Mouse (Mus musculus) lung, postnatal 10 days (tissue): ENCODE measurements around the gene 4930505A04Rik.
A peak's percentile ranks its signal among the peaks of the same experiment; 100 is the strongest.
"Not testable (repeated sequence)": the region's sequence is repeated elsewhere in the genome, so short reads cannot be mapped to it uniquely, and the experiment has no call there.

ENCODE experiments used
- DNase-seq: peaks from one replicate; pipeline ENCODE4 v3.0.0; 2021

4930505A04Rik gene

DNA sequence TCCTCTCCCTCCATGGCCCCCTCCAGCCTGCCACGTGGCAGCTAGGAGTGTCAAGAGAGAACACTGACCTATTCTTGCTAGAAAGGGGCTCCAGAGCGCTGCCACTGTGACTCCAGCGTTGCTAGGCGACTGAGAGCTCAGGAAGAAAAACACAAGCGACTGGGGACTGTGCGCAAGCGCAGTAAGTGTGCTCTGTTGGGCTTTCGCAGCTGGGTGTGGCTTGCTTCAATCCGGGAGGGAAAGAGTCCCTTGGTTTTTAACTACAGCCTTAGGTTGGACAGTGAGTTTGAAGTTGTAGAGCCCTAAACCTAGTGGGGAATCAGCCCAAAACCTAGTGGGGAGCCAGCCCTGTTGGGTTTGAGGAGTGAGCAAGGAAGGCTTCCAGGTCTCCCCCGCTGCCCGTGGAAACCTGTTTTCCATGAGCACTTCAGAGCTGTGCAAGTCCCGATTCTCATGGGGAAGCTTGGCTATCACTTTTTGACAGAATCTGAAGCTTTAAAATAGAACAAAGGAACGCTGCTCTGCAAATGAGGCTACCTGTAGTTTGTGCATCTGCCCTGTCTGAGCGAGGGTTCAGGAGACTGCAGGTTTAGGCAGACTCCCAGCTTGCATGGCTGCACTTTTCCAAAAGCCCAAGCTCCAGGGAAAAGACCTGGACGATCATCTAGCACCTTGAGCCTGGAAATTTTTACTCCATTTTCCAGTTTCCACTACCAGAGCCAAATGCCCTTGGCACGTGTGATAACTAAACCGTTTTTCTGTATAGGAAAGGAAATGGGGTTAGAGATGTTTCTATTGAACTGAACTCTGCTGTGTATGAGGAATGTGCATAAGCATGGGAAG is at the start of gene 4930505A04Rik:
TSS of gene 4930505A04Rik (minus strand) at position 77 of the 843 bp plus-strand sequence.
- peak; percentile 94 for DNase-seq

DNA sequence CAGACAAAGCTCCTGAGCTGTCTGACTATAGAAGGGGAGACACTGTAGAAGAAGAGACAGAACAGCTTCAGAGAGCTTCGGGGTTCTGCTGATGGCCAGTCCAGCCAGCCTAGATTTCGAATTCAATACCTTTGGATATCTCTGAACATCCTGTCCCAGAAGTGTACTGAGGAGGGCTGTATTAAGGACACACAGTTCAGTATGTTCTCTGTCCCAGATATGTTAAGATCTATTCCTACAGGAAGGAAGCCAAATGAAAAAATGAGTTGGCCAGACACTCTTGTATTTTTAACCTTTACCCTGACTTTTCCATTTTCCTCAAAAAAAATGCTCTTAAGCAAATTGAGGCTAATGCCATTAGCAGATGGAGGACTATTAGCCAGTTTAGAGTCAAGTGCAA is 45.5 kb upstream of the 4930505A04Rik start:
- peak; percentile 7 for DNase-seq

DNA sequence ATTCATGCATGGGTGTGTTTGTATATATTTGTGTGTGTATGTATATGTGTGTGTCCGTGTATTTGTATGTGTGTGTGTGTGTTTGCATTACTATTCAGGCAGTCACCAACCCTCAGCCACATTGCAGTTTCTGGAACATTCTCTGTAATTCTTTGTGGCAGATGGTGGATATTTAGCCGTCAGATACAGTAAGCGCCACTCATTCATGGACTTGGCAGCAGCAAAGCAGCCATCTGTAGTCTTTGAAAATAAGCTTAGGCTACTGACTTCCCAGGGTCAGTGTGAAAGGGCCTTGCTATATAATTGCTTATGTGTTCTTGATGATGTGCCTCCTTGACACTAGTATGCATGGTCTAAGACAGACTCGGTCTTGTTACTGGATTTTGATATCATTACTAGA is 36.6 kb upstream of the 4930505A04Rik start:
- DNase-seq: no peak

DNA sequence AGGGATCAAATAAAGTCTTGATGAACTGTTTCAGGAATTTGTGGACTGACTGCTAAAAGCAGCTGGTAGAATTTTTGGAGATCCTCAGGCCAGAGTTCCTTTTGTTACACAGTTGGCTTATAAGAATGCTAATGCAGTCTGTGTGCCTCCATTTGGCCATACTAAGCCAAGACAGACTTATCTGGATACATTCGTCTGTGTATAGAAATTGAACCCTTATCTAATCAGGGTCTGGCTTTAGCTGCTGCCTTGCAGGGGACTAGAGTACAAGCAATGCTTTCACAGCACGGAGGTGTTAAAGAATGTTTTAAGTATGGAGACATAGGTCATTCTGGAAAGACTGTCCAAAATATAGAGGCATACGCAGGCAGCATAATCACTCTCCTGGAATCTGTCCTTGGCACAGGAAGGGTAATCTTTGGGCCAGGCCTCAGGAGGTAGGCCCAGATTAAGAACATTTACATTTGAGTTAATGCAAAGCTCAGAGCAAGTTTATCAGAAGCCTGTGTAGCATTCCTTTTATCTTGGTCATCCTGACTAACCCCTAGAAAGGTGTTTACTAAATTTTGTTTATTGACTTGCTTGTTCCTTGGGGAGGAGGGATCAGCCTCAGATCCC is 27.2 kb upstream of the 4930505A04Rik start:
- no peak for DNase-seq

DNA sequence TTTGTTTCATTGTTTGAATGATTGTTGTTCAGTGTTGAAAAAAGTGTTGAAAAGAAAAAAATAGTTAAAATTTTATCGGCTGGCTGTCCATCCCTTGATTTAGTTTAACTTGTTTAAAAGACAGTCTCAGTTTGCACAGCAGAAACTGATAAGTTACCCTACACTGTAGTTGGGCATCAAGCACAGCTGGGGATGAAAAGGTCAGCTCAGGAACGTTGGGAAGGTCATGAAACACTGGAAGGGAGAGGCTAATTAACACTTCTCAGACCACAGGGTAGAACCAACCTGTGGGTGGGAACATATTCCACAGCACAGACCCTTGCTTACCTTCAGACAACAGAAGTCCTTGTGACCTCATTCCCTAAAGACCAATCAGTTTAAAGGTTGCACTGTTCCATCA is 25.5 kb upstream of the 4930505A04Rik start:
- DNase-seq: no peak

DNA sequence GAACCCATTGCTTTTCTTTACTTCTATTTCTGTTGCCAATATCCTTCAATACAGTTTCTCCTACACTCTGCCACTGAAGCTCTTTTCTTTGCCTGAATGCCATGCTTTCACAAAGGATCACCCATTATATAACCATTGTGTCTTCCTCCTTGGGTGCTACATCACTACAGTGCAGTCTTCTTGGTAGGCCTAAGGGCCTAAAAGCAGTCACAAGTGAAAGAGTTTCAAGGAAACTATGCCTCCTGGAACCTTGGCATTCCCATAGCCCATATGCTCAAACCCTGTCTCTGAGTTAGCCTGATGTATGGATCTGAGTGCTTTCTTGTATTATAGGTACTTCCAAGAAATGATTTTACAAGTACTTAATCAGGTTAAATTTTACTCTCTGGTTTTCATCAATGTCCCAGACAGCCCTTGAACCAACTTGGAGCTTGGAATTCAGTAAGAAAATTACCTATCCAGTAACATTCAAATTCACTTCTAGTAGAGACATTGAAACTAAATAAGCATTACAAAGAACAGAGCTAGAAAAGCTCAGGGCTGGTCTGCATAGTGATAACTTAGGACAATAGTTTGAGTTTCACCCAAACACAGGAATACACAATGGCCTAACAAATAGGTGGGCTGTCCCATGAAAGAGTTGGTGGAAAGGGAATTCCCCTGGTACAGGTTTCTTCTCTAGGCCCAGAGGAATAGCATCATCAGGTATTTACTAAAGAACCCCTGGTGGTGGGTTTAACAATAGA is 20.1 kb upstream of the 4930505A04Rik start:
- DNase-seq: no peak

DNA sequence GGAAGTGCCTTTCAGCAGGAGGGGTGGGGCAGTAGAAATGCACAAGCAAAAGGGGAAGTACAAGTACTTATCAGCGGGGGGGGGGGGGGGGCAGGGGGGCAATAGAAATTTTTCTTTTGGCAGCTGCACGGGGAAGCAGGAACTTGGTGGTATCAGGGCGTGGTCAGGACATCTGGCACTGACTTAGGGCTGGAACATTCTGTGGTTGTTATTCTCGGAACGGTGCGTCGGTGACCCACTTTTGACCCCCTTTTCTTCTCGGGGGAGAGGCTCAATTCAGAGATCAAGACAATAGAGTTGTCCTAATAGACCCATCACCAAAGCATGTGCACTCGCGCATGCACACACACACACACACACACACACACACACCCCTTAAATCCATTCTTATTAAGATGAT is 16.6 kb upstream of the 4930505A04Rik start:
- no peak for DNase-seq

DNA sequence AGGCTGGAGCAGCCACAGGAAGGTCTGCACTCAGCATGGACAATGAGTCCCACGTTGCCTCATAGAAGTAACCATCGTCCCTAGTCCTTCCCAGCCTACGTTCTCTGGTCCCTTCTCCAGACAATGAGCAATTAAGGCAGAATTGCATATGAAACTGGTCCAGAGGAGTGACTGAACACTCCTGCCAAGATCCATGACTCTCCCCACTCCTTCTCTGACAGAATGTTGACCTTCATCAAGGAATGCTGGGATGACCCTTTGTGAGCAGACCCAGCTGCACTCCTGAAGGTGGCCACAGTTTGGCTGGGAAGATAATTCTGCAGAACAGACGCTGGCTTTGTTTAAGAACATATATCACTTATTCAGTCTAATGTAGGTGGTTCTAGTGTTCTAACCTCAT is 11.7 kb upstream of the 4930505A04Rik start:
- no peak for DNase-seq

DNA sequence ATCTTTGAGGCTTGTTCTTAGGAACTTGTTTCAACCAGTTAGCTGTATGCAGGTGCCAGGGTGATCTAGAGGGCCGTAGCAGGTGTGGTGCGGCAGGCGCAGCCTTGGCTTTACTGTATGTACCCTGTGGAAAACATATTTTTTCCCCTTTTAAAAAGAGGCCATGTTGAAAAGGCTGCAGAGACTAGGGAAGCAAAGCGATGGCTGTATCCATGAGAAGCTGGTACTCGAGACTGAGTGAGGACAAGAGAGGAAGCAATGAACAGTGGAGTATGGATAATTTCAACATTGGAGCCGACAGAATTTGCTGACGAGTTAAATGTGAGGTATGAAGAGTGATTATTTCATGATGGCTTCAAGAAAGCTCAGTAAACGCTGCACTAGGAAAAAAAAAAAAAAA is 440 bp downstream of the 4930505A04Rik start:
- no peak for DNase-seq

DNA sequence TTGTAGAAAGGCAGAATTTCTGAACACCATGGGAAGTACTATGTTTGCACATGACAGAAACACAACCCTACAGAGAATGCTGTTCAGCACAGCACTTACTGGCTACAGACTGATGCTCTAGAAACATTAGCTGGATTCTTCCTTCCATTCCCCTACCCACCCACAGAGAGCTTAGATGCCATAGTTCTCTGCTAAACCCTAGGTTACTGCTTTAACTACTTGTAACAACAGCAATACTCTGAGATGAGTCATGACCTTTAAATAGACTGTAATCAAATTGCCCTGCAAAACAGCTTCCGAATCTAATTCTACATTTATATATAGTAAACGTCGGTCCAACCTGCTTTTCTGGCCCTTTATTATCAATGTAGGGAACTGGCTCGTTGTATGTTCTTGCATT is 17.3 kb downstream of the 4930505A04Rik start:
- no peak for DNase-seq

DNA sequence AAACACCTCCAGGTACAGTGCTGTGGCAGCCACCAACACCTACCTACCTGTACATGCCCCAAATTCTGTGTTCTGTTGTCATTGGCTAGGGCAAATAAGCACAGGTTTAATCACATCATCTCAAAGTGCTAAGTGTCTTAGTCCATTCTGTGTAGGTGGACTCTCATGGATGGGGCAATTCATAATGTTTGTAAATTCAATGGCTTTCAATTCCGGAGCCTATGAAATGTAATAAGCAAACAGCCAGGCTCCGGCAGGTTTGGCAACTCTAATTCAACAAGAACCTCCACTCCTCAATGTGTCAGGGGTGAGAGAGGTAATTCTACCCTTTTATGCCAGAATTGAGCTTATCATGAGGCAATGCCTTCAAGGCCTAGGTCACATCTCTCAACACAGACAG is 23.5 kb downstream of the 4930505A04Rik start:
- DNase-seq: no peak

DNA sequence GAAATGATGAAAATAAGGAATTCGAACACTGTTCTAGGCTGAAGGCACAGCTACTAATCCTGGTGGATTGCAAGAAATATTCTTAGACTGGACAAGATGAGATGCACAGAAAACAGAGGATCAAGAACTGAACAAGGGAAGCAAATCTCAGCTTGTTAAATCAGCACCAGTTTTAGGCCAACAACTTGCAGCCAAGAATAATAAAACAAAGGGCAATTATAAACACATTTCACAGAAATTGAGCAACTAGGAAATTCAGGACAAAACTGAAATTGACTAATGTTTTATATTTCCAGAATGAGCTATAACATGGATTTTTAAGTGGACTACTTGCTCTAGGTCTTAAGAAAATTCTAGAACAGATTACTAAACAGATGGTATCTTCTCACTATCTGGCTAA is 24.1 kb downstream of the 4930505A04Rik start:
- DNase-seq: no peak

DNA sequence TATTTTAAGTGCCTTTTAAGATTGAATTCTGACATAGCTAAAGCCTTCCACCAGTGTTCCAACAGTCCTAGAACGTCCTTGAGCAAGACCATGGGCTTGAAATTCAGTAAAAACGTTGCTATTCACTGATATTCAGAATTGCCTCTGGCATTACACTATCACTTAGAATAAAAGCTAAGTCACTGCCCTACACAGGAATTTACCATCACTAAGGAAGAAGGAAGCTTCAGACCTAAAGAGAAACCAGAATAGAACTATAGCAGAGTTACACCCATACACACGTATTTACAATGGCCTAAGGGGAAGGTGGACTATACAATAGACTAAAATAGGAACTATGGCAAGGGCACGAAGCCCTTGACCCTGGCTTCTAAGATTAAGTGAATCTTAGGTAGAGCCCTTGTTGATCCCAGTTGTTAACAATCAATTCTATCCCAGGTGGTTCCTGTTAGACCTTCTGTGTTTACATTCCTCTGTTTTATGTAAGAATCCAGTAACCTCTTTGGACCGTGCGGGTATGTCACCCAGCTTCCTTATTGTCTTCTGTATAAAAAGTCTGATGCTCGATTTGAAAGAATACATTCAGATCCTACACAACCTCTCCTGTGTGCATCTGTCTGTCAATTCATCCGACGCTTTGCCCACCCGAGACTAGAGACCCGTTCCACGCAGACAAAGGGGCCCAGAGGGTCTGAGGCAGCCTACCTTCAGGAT is 27.3 kb downstream of the 4930505A04Rik start:
- not testable (repeated sequence) for DNase-seq

DNA sequence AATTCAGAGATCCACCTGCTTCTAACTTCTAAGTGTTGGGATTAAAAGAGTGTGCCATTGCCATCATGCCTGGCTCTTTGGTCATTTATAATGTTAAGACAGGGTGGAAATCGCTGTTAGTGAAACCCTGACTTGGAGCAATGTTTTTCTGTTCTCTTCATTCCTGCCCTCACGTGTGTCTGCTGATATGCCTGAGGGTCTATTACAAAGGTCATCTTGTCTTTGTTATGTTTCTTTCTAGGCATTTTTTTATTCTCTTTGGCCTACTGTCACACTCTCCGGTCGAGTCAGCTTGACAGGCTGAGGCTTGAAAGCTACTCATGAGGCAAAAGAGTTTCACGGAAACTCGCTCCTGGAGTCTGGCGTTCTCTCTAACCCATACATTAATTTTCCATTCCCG is 27.9 kb downstream of the 4930505A04Rik start:
- no peak for DNase-seq

DNA sequence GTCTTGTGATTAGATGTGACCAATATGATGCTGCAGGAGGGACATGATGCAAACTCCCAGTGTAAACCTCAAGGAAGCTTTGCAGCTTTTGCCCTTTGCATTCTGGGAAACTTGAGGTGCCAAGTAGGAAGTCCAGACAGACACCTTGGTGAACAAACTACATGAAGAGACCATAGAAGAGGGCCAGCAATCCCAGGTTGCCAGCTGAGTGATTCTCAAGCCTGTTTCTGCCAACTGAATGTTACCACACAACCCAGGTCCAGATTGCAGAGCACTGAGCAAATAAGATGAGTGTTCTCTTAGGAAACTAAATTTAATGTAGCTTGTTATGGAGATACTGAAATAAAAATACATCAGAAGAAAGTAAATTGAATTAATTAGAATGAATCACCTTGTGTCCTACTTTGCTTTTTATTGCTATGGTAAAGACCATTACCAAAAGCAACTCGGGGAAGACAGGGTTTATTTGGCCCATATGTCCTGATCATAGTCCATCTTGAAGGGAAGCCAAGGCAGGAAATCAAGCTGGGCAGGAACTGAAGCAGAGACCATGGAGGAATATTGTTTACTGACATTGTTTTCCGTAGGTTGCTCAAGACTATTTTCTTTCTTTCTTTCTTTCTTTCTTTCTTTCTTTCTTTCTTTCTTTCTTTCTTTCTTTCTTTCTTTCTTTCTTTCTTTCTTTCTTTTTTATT is 38.2 kb downstream of the 4930505A04Rik start:
- no peak for DNase-seq

DNA sequence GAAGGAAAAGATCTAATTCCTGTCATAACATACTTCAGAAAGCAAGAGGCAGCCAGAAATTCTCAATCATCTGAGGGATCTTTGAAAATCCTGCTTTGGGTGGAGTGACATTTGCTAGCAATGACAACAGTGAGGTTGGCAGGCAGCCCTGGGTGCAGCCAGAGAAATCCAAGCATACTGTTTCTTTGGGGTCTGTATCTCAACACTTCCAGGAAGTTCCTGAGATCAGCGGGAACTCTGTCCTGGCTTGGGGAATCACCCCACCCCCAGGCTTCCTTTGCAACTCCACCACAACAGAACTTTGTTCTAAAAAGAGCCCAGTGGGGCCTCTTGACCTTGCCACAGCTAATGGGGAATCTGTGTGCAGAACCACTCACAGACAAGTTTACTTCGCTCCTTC is 66.0 kb downstream of the 4930505A04Rik start:
- DNase-seq: peak; percentile 83

DNA sequence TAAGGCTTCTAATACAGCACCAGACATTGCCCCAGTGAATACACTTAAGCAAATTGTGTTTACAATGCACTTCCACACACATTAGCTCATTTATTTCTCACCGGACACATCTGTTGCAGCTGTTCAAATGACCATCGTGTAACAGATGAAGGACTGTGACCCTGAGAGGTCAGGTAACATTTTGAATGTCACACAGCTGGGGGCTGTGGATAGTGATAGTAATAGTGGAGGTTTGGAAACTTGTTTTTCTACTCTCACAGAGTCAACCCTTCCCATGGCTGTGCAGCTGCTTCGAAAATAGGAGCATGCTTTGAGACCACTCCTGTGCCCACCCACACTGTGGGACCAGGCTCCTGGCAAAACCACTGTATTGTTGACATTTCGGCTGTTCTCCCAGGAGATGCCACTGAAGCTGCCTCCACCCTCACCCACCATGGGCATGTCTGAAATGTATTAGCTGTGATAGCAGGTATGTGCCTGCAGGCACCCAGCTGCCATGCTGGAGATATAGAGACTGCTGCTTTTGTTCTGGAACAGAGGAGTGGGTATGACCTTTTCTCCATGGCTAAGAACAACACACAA is 66.9 kb downstream of the 4930505A04Rik start:
- no peak for DNase-seq

DNA sequence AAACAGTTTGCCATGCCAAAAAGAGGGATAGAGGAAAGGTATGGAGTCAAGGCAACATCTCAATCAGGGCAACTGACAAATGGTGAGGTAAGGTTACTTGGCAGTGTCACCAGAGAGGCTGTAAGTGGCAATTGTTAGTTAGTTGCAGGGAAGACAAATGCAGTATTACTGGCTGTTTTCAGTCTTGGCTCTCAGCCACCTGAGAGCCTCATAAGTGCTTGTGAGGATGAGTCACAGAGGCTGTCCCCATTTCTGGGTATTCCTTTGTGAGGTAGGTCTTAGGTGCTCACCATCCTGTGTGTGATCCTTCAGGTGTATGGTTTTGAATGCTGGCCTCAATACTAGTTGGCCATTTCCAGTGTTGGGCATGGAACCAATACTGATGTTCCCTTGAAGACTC is 77.3 kb downstream of the 4930505A04Rik start:
- DNase-seq: no peak

DNA sequence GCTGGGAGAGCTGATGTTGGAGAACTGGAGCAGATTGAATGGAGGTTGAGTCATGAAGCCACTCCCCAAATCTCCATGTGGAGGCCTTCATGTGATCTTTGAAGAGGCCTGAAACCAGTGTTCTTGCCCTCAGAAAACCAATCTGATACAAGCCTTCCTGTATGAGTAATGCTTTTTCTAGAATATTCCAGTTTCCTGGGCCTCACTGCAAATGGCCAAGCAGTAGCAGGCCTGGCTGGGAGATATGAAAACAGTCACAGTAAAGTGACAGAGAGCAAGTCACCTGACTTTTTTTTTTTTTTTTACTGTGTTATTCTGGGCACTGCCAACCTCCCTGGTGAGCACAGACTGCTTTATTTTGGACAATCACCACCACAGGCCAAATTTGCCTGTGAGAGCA is 88.6 kb downstream of the 4930505A04Rik start:
- DNase-seq: no peak
